Mouse (Mus musculus) midbrain, embryonic 11.5 days (tissue): ENCODE results near the gene Hivep2. TPM values are rescaled to one million over a fixed set of nuclear protein-coding genes. Genes with fewer than 3 reads are reported as not detected.

Source experiments
- ATAC-seq: fragments of 200-750 bp; cut with Nextera tagmentation; 2 replicates; pipeline ENCODE4 v1.8.0; 2017; ENCODE audit warnings: moderate TSS enrichment, moderate library complexity; ENCODE audit not compliant: low FRiP score
- DNase-seq: peaks from one replicate; pipeline ENCODE4 v3.0.0; 2015; ENCODE audit warnings: low spot score; ENCODE audit errors: missing footprints
- H3K27ac ChIP-seq: fragments of 300-500 bp; sonication (generic); 2 replicates; pipeline ENCODE4 v1.5.1; 2014; ENCODE audit warnings: low read depth, low read length
- H3K27me3 ChIP-seq: fragments of 300-500 bp; sonication (generic); 2 replicates; pipeline ENCODE4 v1.6.1; 2014; ENCODE audit warnings: mild to moderate bottlenecking, low read length, moderate library complexity, mixed read lengths; ENCODE audit not compliant: control insufficient read depth, insufficient read depth
- H3K36me3 ChIP-seq: fragments of 300-500 bp; sonication (generic); 2 replicates; pipeline ENCODE4 v1.6.1; 2014; ENCODE audit warnings: mild to moderate bottlenecking, low read length, moderate library complexity, mixed read lengths; ENCODE audit not compliant: control insufficient read depth, insufficient read depth
- H3K4me1 ChIP-seq: fragments of 300-500 bp; sonication (generic); 2 replicates; pipeline ENCODE4 v1.6.1; 2014; ENCODE audit warnings: low read length; ENCODE audit not compliant: control insufficient read depth, insufficient read depth
- H3K4me2 ChIP-seq: fragments of 300-500 bp; sonication (generic); 2 replicates; pipeline ENCODE4 v1.6.1; 2014; ENCODE audit warnings: mild to moderate bottlenecking, moderate library complexity
- H3K4me3 ChIP-seq: fragments of 300-500 bp; sonication (generic); 2 replicates; pipeline ENCODE4 v1.5.1; 2014; ENCODE audit warnings: low read depth, low read length
- H3K9ac ChIP-seq: fragments of 300-500 bp; sonication (generic); 2 replicates; pipeline ENCODE4 v1.6.1; 2014; ENCODE audit warnings: low read length
- H3K9me3 ChIP-seq: fragments of 300-500 bp; sonication (generic); 2 replicates; pipeline ENCODE4 v1.6.1; 2016; ENCODE audit warnings: low read length; ENCODE audit not compliant: control insufficient read depth
- whole genome bisulfite sequencing: fragments of 180-500 bp; shearing (Covaris S2); extraction: QIAGEN DNeasy Blood & Tissue Kit; methylation state at CpG from one replicate; pipeline ENCODE4 v1.1.7; 2014; 5-methylcytosine and 5-hydroxymethylcytosine counted together
- polyA plus RNA-seq: library from polyadenylated mRNA; unstranded; fragments of >200 nt; fragmentation: Nextera tagmentation; extraction: Ambion mirVana; gene quantifications from 2 replicates; pipeline ENCODE4 v1.2.1, GENCODE M21; 2014

Hivep2 gene
- polyA plus RNA-seq, 1 experiment from 2014 or later: 5.4 TPM

DNA sequence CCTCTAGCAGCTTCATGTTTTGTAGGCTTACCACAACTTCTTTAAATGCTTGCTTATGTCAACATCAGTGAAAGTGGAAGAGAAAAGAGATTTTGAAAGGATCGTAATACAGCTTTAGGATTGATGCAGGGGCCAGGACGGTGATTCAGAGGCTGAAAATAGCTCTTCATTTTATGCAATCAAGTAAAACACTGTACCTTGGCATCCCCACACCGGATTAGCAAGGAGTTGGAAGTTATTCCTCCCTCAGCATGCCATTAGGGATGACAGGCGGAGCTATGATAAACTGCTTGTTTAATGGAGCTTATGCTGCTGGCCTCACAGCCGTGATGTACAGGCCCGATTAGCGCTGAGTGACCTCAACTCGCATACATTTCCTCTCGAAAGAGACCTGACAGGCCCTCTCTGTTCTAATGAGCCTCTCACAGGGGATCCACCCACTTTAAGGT, 89.7 kb downstream of the Hivep2 start:
- Histone ChIP-seq H3K36me3 (no peaks in the 10 kb centered on the region), H3K9me3 (no peaks in the 10 kb centered on the region), H3K4me2 (no peak overlapping the region), H3K9ac (no peak overlapping the region), H3K27ac (no peak overlapping the region), H3K4me3 (no peak overlapping the region), H3K27me3 (no peaks in the 10 kb centered on the region), H3K4me1 (peaks cover 21% of the 10 kb centered on the region)
- WGBS: 37% methylated on average over 9 of the region's 9 CpGs
- peak; percentile 50; the same call in 1 of the 2 replicates for ATAC-seq
- no peak for DNase-seq

DNA sequence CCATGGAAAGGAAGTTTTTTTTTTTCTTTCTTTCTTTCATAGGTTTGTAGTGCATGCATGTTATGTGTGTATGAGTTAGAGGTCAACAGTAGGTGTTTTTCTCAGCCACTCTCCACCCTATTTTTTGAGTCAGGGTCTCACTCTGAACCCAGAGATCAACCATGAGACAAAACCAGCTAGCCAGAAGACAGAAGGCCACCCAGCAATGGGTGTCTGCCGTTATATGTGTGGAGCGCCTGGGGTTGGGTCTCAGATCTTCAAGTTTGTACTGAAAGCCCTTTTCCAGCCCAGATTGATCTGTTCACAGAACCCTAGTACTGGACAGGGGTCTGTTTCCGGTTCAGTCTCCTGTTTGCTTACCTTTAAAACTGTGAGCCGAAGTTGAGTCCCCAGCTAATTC, 90.2 kb downstream of the Hivep2 start:
- DNase-seq (peak; percentile 85), ATAC-seq (no peak)
- Histone ChIP-seq H3K9ac (no peak overlapping the region), H3K27me3 (no peaks in the 10 kb centered on the region), H3K27ac (0 out of 2 replicates have a peak overlapping the region, but pooled peaks have one; percentile 3), H3K4me3 (no peak overlapping the region), H3K4me1 (peaks cover 21% of the 10 kb centered on the region), H3K4me2 (no peak overlapping the region), H3K36me3 (no peaks in the 10 kb centered on the region), H3K9me3 (no peaks in the 10 kb centered on the region)
- 74% methylated on average over 4 of the region's 4 CpGs for WGBS

DNA sequence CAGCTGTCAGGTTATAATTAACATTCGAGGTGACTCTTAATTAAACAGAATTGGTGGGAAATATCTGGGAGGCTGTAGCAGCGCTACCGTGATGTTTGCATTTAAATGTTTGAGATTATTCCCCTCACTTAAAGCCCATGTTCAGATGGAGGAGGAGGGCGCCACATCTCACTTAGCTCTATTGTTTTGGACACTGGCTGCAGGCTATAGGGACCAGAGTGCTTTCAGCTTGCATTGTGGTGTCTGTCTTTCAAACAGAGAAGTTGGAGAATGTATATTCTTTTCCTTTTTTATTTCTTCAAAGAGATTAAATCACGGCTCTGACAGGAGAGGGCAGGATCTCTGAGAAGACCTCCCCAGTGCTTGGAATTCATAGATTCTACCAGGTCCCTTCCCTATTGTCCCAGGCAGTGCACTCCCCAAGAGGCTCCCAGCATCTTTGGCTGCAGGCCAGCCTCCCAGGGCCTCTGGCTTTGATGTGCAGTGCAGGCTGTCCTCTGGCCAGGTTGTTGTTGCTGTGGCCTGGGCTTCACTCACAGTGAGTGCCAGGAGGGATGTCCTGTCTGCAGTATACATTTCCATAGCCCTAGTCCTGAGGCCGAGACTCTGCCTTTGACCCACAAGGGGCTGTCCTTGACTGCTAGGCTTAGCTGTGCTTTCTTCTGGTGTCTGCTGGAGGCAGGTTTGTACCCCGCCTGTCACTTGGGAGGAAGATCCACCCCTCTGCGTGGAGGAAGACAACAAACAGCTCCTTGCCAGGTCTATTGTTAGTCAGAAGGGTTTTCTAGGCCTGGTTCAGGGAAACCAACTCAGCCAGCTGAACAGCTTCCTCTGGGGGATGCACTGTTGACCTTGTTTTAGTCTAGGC, 90.9 kb downstream of the Hivep2 start:
- WGBS: 21% methylated on average over 8 of the region's 8 CpGs
- Histone ChIP-seq H3K4me2 (no peak overlapping the region), H3K4me3 (no peak overlapping the region), H3K27me3 (no peaks in the 10 kb centered on the region), H3K36me3 (no peaks in the 10 kb centered on the region), H3K27ac (peak overlapping the region; percentile 64; the same call in 1 of the 2 replicates), H3K9ac (no peak overlapping the region), H3K4me1 (peaks cover 21% of the 10 kb centered on the region), H3K9me3 (no peaks in the 10 kb centered on the region)
- DNase-seq (peak; percentile 92), ATAC-seq (peak; percentile 91)

DNA sequence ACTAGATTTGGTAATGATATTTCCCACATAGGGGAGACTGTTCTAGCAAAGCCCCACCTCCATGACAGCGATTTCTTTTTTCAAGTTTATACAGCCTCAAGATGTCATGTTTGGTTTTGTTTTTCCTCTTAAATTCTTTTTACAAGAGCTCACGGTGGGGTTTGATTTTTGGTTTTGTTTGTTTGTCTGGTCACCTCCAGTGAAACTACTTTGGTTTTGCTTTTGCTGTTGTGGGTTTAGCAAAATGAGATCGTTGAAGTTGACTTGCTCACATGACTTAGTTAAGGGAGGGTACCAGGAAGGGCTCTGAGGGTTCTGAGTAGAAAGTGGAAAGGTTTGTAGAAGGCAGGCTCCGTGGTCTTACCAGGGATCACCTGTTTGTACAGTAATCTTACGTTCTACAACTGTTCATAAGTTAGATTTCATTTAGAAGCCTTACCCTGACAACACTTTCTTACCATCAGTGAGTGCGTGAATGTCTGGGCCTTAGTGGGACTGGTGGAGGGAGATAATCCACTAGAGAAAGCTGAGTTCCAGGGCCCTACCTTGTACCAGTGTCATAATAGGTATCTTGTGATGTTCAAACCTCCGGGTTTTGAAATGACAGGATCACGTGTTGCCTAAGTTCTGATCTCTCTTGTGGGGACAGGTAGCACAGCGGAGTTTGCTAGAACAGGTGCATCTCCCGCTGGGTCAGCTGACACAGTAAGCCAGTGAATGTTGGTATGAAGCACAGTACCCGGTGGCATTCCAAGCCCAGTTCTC, 92.1 kb downstream of the Hivep2 start:
- Histone ChIP-seq H3K27ac (no peak overlapping the region), H3K9me3 (no peaks in the 10 kb centered on the region), H3K4me1 (peaks cover 21% of the 10 kb centered on the region), H3K9ac (no peak overlapping the region), H3K4me2 (no peak overlapping the region), H3K36me3 (no peaks in the 10 kb centered on the region), H3K27me3 (no peaks in the 10 kb centered on the region), H3K4me3 (no peak overlapping the region)
- 91% methylated on average over 11 of the region's 11 CpGs for WGBS
- no peak for DNase-seq
- no peak for ATAC-seq

DNA sequence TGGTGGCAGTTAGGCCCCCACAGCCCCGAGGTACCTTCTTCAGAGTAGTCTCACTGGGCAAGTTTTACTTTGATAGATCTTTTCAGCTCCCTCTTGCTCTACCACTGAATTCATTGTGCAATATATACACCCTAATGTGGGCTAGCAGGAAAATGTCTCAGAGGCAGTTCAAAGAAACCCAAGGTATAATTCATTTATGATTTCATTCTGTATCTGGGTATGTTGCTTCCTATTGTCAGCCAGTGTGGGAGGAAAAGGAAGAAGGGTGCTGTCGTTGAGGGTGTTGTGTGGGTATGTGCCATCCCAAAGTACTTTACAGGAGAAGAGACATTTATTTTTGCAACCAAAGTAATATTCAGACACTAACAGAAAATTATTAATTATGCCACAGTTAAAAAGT, 92.9 kb downstream of the Hivep2 start:
- H3K4me3 ChIP-seq: no peak overlapping the region
- WGBS: 78% methylated on average over 2 of the region's 2 CpGs

DNA sequence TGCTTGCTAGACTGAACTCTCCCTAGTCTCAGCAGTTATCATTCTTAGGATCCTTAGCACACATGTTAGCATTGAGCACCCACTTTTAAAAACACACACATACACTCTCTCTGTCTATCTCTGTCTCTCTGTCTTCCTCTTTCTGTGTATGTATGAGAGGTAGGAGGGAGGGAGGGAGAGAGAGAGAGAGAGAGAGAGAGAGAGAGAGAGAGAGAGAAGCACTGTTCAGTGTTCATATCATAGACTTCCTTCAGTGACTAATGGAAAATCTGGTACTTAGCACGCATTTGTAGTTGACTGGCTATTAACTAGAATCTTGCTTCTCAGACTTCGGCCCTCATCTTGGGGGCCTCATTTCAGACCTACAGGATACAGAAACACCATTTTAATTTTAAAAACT, 93.7 kb downstream of the Hivep2 start:
- 92% methylated on average over 2 of the region's 2 CpGs for whole genome bisulfite sequencing
- no peaks in the 10 kb centered on the region for H3K36me3 ChIP-seq

More for the DNA sequence above, 92.9 kb downstream of the Hivep2 start:
- Histone ChIP-seq H3K36me3 (no peaks in the 10 kb centered on the region), H3K4me2 (no peak overlapping the region), H3K9me3 (no peaks in the 10 kb centered on the region), H3K27me3 (no peaks in the 10 kb centered on the region), H3K4me1 (peaks cover 21% of the 10 kb centered on the region), H3K9ac (no peak overlapping the region), H3K27ac (no peak overlapping the region)
- ATAC-seq: no peak
- DNase-seq: no peak

DNA sequence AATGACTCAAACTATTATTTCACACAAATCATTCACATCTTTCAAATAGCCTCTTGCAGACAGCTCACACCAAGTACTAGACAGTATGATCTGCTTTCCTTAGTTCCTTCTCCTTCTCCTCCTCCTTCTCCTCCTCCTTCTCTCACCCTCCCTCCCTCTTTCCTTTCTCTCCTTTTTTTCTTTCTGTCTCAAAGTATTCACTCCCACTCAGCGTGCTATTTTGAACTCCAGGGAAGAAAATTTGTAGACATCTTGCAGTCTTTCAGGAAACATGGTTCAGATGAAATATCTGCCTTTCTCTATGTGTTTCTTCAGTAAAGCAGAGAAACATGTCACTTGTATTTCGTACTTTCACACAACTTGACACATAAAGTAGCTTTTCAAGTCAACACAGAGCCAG, 94.4 kb downstream of the Hivep2 start:
- Histone ChIP-seq H3K9me3 (no peaks in the 10 kb centered on the region), H3K27ac (no peak overlapping the region), H3K36me3 (no peaks in the 10 kb centered on the region), H3K4me3 (no peak overlapping the region), H3K9ac (no peak overlapping the region), H3K4me1 (peaks cover 21% of the 10 kb centered on the region), H3K27me3 (no peaks in the 10 kb centered on the region), H3K4me2 (no peak overlapping the region)
- 82% methylated on average over 2 of the region's 2 CpGs for WGBS
- DNase-seq: peak; percentile 76
- no peak for ATAC-seq

More for the DNA sequence above, 93.7 kb downstream of the Hivep2 start:
- Histone ChIP-seq H3K4me1 (peaks cover 21% of the 10 kb centered on the region), H3K4me2 (no peak overlapping the region), H3K4me3 (no peak overlapping the region), H3K9me3 (no peaks in the 10 kb centered on the region), H3K27ac (no peak overlapping the region), H3K27me3 (no peaks in the 10 kb centered on the region), H3K9ac (no peak overlapping the region)
- ATAC-seq (no peak), DNase-seq (no peak)

DNA sequence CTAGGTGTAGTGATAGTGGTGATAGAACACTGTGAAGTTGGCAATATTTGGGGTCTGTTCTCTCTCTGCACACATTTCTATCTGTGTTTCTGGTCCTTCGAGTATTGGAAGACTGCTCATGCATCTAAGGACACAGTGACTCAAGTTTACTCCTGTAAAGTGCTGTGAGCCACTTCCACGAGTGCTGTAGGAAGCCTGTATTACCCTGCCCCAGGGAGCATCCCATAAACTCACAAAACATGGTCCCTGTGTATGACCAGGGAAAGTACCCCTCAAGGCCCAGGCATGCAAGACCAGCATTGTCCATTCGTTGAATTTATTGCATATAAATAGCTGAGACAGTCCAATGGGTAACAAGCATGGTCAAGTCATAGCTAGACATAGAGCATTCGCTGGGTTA, 97.4 kb downstream of the Hivep2 start:
- Histone ChIP-seq H3K4me3 (no peak overlapping the region), H3K27me3 (no peaks in the 10 kb centered on the region), H3K9me3 (no peaks in the 10 kb centered on the region), H3K4me1 (no peaks in the 10 kb centered on the region), H3K4me2 (no peak overlapping the region), H3K27ac (no peak overlapping the region), H3K36me3 (no peaks in the 10 kb centered on the region), H3K9ac (no peak overlapping the region)
- ATAC-seq (no peak), DNase-seq (peak; percentile 69)
- 89% methylated on average over 4 of the region's 4 CpGs for WGBS
